Mouse (Mus musculus): ENCODE data around the gene Wnt10b. TPM values are rescaled to one million over a fixed set of nuclear protein-coding genes. Genes with fewer than 3 reads are reported as not detected.

Gene Wnt10b
- polyA plus RNA-seq, 1 experiment from 2014 or later: not detected

GRCm38 (mm10) chr15:98722191-98722590 is 55.8 kb downstream of the Wnt10b start:
- Histone ChIP-seq H3K27ac (no peak overlapping the region), H3K36me3 (ENCODE audit: inconsistent target) (no peaks in the 10 kb centered on the region), H3K4me3 (ENCODE audit: inconsistent target) (no peak overlapping the region), H3K79me2 (ENCODE audit: inconsistent target) (no peaks in the 10 kb centered on the region)
- 83% methylated on average over 8 of the region's 8 CpGs for WGBS (ENCODE audit: missing documents)

Other genes with a start within 250 kb of the Wnt10b start
- gene Kansl2, start 243.9 kb downstream of the Wnt10b start, polyA plus RNA-seq (2018): 17.8 to 41.1 TPM (median 31.9 TPM) in 3 replicates
- 15.6 to 24.0 TPM (median 18.9 TPM) in 3 replicates for gene Ccnt1, start 207.2 kb downstream of the Wnt10b start, polyA plus RNA-seq (2018)
- gene 4930415O20Rik, start 207.1 kb downstream of the Wnt10b start, polyA plus RNA-seq (2018): not detected in 3 replicates
- gene Adcy6, start 168.1 kb downstream of the Wnt10b start, polyA plus RNA-seq (2018): 0.09 to 0.34 TPM (median 0.25 TPM) in 3 replicates
- 0.46 to 1.0 TPM (median 0.79 TPM) in 3 replicates for gene Cacnb3, start 147.3 kb downstream of the Wnt10b start, polyA plus RNA-seq (2018)
- gene Ddx23, start 115.3 kb downstream of the Wnt10b start, polyA plus RNA-seq (2018): 53.5 to 111 TPM (median 57.4 TPM) in 3 replicates
- 0.27 to 0.47 TPM (median 0.40 TPM) in 3 replicates for gene Rnd1, start 100.7 kb downstream of the Wnt10b start, polyA plus RNA-seq (2018)
- 0.09 TPM in 1 of 3 replicates, not detected in the others for gene Ccdc65, start 69.9 kb downstream of the Wnt10b start, polyA plus RNA-seq (2018)
- gene Fkbp11, start 50.0 kb downstream of the Wnt10b start, polyA plus RNA-seq (2018): 0.42 to 1.0 TPM (median 0.77 TPM) in 3 replicates
- 95.4 to 100 TPM (median 98.2 TPM) in 3 replicates for gene Arf3, start 14.9 kb downstream of the Wnt10b start, polyA plus RNA-seq (2018)
- gene Wnt1, start 11.7 kb upstream of the Wnt10b start, polyA plus RNA-seq (2018): not detected in 3 replicates
- 0.06 TPM in 1 of 3 replicates, not detected in the others for gene Ddn, start 31.3 kb upstream of the Wnt10b start, polyA plus RNA-seq (2018)
- gene Prkag1, start 53.4 kb upstream of the Wnt10b start, polyA plus RNA-seq (2018): 34.9 to 43.9 TPM (median 40.2 TPM) in 3 replicates
- gene Kmt2d, start 93.1 kb upstream of the Wnt10b start, polyA plus RNA-seq (2018): 17.3 to 22.5 TPM (median 19.8 TPM) in 3 replicates
- 0.52 to 3.0 TPM (median 2.4 TPM) in 3 replicates for gene Rhebl1, start 116.4 kb upstream of the Wnt10b start, polyA plus RNA-seq (2018)
- not detected in 3 replicates for gene Dhh, start 120.4 kb upstream of the Wnt10b start, polyA plus RNA-seq (2018)
- gene Lmbr1l, start 140.1 kb upstream of the Wnt10b start, polyA plus RNA-seq (2018): 3.7 to 9.6 TPM (median 5.5 TPM) in 3 replicates
- 371 to 1,063 TPM (median 789 TPM) in 3 replicates for gene Tuba1b, start 156.4 kb upstream of the Wnt10b start, polyA plus RNA-seq (2018)
- gene Gm49450, start 175.4 kb upstream of the Wnt10b start, polyA plus RNA-seq (2018): 0.27 TPM in 1 of 3 replicates, not detected in the others
- 37.8 to 73.9 TPM (median 54.5 TPM) in 3 replicates for gene Tuba1a, start 175.6 kb upstream of the Wnt10b start, polyA plus RNA-seq (2018)